Mouse (Mus musculus): ENCODE results near the gene Clic6.
A peak's percentile ranks its signal among the peaks of the same experiment; 100 is the strongest.
"Not testable (repeated sequence)": the region's sequence is repeated elsewhere in the genome, so short reads cannot be mapped to it uniquely, and the experiment has no call there.

Clic6 gene

DNA sequence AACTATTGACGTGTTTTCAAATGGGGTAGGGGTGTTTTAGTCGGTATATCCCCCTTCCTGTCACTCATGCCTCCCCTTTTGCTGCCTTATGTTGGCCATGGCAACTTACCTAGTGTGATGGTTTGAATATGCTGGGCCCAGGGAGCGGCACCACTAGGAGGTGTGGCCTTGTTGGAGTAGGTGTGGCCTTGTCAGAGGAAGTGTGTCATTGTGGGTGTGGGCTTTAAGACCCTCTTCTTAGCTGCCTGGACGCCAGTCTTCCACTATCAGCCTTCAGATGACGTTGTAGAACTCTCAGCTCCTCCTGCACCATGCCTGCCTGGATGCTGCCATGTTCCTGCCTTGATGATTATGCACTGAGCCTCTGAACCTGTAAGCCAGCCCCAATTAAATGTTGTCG, 14.8 kb upstream of the Clic6 start, which contains the start of gene Rcan1:
Rcan1 (minus strand) TSS at position 162 of the 400 bp plus-strand sequence.
- no peak for DNase-seq (ENCODE audit: low read depth, low spot score)

- DNase-seq (ENCODE audit: low read depth, low spot score), result no peak
Measured at GRCm38 (mm10) chr16:92472898-92473297, 12.6 kb upstream of the Clic6 start.

GRCm38 (mm10) chr16:92475093-92475860, 10.3 kb upstream of the Clic6 start:
- no peak for DNase-seq (ENCODE audit: low read depth, low spot score)

GRCm38 (mm10) chr16:92478561-92479150, 6.9 kb upstream of the Clic6 start:
- peak; percentile 59 for DNase-seq (ENCODE audit: low read depth, low spot score)

DNA sequence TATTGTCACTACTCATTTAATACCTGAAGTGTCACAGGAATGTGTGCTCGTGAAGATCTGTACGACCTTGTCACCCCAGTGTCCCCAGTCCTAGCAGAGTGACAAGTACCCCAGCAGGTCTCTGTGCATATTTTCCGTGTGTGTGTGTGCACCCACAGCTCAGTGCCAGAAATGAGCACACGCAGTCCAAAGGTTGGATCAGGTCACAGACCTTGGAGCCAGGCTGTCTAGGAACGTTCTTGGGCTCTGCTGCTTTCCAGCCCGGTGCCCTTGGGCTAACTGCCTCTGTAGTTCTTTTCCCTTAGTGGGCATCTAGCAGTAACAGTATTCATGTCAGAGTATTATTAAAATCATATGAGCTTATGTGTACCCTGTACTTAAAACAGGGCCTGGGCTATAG, 1.6 kb downstream of the Clic6 start:
- DNase-seq (ENCODE audit: low read depth, low spot score), result no peak

- no peak for DNase-seq (ENCODE audit: low read depth, low spot score)
Measured at GRCm38 (mm10) chr16:92487489-92487888, 2.0 kb downstream of the Clic6 start.

DNA sequence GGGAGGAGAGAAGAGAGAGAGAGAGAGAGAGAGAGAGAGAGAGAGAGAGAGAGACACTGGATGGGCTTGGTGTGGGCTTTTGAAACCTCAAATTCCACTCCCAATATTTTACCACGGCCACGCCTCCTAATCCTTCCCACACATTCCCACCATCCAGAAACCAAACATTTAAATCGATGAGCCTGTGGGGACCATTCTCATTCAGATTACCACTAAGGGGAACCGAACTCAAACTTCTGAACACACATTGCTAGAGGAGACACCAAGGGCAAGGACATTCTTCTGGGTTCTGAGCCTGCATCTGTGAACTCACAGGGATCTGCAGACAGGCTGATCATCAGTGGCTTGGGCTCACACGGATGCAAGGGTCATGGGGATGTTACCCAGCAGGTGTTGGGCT, 2.9 kb downstream of the Clic6 start:
- DNase-seq (ENCODE audit: low read depth, low spot score), result no peak

DNA sequence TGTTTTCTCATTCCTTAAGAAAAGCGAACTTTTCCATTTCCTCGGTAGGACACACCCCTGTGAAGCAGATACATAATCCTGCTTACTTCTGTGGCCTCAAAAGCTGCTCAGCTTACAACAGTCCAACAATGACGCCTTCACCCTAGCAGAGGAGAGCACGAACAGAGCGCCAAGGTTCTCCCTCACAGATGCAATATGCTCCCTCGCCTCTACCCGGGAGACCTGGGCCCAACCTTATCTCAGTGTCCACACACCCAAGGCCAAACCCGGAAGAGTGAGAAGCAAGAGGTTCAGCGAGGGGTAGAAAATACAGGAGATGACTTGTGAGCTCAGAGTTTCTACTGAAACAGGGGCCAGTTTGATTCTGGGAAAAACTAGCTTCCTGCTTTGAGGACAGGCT, 3.8 kb downstream of the Clic6 start:
- DNase-seq (ENCODE audit: low read depth, low spot score), result no peak

DNA sequence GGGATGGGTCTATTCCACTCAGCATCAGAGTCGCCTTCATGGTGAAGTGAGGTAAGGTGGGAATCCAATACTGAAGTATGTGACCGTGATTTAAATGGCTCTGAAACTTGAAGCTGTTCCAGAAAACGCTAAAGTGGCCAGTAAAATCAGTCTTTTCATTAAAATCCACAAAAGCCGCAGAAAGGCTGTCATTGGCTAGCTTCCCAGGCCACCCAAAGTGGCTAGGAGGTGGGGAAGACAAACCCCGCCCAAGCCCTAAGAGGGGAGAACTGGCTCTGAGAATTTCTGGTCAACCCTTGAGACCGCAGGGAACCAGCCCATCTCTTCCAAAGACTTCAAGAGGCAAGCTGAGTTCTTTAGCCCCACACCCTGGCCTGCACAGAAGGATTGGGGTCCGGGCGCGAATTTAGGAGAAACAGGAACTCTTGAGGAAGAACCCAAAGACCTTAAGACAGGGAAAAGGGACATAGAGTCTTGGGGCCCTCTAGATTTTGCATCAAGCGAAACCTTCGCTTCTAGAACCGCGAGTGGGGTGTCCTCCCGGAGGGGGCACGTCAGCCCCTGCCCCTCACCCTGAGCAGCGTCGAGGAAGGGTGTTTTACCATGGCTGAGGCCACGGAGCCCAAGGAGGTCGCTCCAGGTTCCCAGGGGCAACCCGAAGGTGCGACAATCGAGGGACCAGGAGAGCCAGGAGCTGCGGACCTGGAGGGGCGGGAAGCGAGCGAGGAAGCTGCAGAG, 12.5 kb downstream of the Clic6 start:
- no peak for DNase-seq (ENCODE audit: low read depth, low spot score)

DNA sequence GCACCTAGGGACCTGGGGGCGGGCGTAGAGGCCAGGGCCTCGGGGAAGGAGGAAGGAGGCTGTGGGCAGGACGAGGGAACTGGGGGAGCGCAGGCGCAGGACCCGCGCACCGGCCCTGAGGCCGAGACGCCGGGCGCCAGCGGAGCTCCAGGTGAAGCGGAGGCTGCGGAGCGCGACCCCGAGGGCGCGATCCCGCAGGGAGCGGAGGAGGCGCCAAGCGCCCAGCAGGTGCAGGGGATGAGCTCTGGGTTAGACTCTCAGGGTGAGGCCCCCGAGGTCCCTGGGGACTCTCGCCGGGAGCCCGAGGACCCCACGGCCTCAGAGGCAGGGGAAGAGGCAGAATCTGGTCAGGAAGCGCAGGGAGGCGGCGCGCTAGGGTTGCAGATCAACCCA, 13.0 kb downstream of the Clic6 start:
- DNase-seq (ENCODE audit: low read depth, low spot score), result no peak

GRCm38 (mm10) chr16:92499324-92499723, 13.8 kb downstream of the Clic6 start:
- DNase-seq (ENCODE audit: low read depth, low spot score), result no peak

- no peak for DNase-seq (ENCODE audit: low read depth, low spot score)
Measured at GRCm38 (mm10) chr16:92500534-92500933, 15.0 kb downstream of the Clic6 start.

DNA sequence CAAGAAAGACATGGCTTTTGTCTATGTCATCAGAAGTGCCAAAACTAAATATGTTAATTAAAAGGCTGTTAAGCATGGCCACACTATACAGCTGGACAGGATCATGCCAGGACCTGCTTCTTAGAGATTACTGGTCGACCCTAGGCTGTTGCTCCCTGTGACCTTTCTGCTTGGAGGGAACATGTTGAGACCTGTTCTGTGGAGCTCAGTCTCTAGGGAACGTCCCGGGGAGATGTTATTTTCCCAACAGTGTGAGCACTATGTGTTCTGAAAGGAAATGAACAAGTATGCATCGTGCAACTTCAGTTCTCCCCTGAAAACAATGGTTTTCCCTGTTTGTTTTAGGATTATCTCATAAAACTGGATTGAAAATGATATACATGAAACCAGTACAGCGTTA, 17.6 kb downstream of the Clic6 start:
- no peak for DNase-seq (ENCODE audit: low read depth, low spot score)

DNA sequence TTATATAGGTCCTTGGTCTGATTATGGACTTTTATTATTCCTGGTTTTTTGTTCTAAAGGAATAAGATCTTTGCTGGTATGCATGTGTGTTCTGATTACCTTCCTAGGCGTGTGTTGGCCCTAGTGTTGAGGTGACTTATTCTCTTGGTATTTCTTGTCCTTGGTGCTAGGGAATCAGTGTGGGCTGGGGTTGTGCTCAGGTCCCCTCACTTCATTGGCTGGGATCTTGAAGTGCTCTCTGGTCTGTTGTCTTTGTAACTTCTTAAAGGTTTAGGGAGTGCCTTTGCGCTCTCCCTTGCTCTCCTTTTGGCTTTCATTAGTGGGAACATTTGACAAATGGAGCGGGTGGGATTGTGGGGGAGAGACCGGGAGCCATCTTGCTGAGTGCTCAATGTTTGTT, 22.0 kb downstream of the Clic6 start:
- no peak for DNase-seq (ENCODE audit: low read depth, low spot score)

- no peak for DNase-seq (ENCODE audit: low read depth, low spot score)
Measured at GRCm38 (mm10) chr16:92510835-92511772, 25.6 kb downstream of the Clic6 start.

DNA sequence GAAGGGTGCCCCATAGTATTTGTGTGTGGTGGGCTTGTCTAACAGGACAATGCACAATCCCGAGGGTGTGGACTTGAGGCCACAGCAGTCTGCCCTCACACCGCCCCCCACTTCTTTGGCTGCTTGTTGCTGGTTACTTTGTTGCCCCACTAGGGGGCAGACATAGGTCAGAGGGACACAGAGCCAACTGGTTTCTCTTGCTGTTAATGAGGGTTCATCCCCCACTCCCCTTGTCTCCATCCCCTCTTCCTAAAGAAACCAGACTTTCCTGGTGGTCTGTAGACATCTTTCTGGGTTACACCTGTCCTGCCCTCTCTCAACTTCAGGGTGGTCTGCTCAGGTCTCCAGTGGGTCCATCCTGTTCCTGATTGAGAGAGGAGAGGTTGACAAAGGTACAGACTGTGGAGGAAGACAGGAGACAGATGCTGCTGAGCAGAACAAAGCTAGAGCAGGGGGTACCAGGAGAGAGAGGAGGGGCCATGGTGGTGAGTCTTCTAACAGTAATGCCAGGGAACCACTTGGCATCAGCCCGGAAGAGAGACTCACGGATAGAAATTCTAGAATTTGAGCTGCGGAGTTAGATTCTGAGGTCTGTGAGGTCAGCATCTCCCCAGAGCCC, 26.3 kb downstream of the Clic6 start:
- DNase-seq (ENCODE audit: low read depth, low spot score), result no peak

DNA sequence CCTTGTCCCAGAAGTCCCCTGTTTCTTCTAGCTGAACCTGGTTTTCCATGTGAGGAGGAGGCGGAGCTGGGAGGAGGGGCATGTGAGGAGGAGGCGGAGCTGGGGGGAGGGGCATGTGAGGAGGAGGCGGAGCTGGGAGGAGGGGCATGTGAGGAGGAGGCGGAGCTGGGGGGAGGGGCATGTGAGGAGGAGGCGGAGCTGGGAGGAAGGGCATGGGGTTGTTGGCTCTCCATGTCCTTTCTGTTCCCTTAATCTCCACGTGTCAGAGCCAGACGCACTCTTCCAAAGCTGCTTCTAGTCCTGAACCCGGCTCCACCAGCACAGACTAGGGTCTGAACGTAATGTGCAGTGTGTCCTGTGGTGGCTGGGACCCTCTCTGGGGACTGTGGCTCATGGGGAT, 29.4 kb downstream of the Clic6 start:
- DNase-seq (ENCODE audit: low read depth, low spot score), result not testable (repeated sequence)

DNA sequence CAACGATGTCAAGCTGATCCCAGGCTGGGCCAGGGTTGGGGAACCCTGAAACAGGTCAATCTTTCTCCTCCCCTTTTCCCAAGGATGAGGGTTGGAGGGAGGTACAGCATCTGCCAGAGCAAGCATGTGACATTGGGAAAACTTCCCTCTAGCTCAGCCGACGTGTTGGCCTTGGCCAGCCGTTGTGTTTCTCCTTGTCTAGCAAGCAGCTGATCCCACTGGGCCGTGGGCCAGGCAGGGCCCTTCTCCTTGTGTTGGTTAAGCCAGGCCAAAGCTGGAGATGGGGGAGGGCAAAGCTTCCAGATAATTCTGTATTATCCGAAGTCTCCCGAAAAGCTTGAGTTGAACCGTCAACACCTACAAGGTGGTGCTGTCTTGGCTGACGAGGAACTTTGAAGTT, 30.6 kb downstream of the Clic6 start:
- no peak for DNase-seq (ENCODE audit: low read depth, low spot score)

GRCm38 (mm10) chr16:92518718-92519117, 33.2 kb downstream of the Clic6 start:
- DNase-seq (ENCODE audit: low read depth, low spot score), result no peak

DNA sequence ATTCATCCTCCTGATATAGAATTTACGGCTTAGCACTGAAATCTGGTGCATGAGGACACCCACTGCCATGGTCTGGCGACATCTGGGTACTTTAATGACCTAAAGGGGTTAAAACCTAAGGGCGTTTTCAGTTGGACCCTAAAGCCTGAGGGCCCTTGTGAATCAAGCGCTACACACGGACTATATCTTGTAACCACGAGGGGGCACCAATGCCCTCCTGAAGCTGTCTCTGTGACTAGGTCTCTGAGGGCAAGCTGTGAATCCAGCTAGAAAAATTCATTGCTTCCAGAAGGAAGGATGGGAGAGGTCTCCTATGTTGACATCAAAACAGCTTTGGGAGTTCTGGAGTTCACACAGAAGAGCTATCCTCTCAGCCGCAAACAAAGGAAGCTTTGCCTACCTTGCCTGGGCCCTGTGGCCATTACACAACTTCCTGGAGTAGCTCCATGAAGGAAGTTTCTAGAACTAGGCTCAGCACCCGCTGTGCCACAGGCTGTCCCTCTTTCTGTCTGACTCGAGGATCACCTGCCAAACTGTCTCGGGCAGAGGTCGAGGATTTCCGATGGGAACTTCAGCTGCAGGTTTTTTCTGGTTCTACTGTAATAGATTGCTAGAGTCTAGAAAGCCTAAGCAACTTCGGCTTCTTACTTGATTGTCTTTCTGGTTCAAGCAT, 34.4 kb downstream of the Clic6 start:
- peak; percentile 48 for DNase-seq (ENCODE audit: low read depth, low spot score)

GRCm38 (mm10) chr16:92523351-92523750, 37.8 kb downstream of the Clic6 start:
- DNase-seq (ENCODE audit: low read depth, low spot score), result no peak

Measured in embryo, embryonic 11.5 days (tissue).